Mouse (Mus musculus): ENCODE measurements around the gene Samd4. TPM values are rescaled to one million over a fixed set of nuclear protein-coding genes. Genes with fewer than 3 reads are reported as not detected.

The Samd4 gene
- polyA plus RNA-seq, 1 experiment from 2014 or later: 0.50 TPM

DNA sequence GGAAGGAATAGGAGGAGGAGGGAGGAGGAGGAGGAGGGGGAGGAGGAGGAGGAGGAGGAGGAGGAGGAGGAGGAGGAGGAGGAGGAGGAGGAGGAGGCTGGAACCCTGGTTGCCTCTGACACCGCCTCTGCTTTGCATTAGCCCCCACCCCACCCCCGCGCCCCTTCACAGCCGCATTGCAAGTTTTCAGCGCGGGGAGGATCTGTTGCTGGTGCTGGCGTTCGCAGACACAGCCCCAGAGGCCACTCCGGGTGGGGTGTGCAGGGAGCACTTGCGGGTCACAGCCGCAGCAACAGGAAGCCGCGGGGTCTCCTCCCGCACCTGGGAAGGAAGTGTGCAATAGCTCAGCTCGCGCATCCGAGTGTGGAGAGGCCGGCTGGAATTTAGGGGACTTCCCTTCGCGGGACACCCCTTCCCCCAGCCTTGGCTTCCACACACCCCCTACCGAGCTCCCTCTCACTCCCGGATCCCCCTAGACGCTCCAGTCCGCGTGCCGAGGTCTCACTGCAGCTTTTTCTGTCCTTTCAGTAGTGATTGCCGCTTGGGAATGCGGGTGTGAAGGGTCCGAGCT lies 1.3 kb downstream of the Samd4 start:
- ATAC-seq (ENCODE audit: low read depth) (no peak), DNase-seq (no peak)
- Histone ChIP-seq H3K4me3 (replicated peaks) (peak overlapping the region; percentile 56), H3K27me3 (peaks cover 81% of the 10 kb centered on the region), H3K9ac (peak overlapping the region; percentile 49), H3K36me3 (no peaks in the 10 kb centered on the region), H3K4me1 (replicated peaks) (peaks cover 11% of the 10 kb centered on the region), H3K4me2 (peak overlapping the region; percentile 69), H3K27ac (no peak overlapping the region), H3K9me3 (replicated peaks) (no peaks in the 10 kb centered on the region)
- WGBS (ENCODE audit: insufficient replicate concordance): under 1% methylated on average over 28 of the region's 29 CpGs

DNA sequence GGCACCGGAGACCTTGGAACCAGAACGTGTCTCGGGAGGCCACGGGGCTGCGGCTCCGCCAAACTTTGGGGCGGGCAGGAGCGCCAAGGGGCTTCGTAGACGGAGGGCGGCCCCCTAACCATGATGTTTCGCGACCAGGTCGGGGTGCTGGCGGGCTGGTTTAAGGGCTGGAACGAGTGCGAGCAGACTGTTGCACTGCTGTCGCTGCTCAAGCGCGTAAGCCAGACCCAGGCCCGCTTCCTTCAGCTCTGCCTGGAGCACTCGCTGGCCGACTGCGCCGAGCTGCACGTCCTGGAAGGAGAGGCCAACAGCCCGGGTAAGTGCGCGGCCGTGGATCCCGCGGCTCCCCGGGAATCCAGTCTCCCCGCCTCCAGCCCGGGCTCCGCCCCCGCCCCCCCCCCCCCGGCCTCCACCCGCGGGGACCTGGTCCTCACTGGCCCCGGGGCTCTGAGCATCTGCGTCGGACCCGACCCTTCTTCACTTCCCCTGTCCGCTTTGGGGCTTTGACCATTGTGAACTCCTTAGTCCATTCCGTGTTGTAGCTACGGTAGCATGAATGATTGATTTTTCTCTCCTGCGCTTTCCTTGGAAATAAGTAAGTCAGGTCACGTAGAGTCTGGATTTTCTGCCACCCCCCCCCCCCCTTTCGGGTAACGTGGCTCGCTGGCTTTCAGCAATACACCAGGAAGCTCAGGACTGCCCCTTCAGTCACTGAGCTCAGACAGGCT lies 2.2 kb downstream of the Samd4 start:
- H3K27ac ChIP-seq: no peak overlapping the region; the same call in 1 of the 2 replicates
- peak overlapping the region; percentile 69 for H3K4me2 ChIP-seq
- peak overlapping the region; percentile 56 for H3K4me3 ChIP-seq (replicated peaks)
- H3K4me1 ChIP-seq (replicated peaks): peaks cover 11% of the 10 kb centered on the region
- H3K36me3 ChIP-seq: no peaks in the 10 kb centered on the region
- H3K9ac ChIP-seq: peak overlapping the region; percentile 49
- no peaks in the 10 kb centered on the region for H3K9me3 ChIP-seq (replicated peaks)
- ATAC-seq (ENCODE audit: low read depth): no peak
- DNase-seq: no peak
- WGBS (ENCODE audit: insufficient replicate concordance): under 1% methylated on average over 50 of the region's 52 CpGs
- H3K27me3 ChIP-seq: peaks cover 72% of the 10 kb centered on the region

DNA sequence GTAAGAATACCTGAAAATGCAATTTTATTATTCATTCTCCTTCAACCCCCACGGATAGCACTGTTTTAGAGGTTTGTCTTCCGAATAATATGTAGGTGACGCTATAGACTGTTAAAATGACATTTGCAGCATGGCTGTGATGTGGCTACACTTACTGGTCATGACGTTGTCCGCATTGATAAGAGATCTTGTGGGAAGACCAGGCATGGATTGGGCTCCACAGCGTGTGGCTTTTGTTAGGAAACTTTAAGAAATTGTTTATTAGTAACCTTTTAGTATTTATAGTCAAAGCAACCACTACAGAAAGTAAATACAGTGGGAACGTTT lies 2.7 kb downstream of the Samd4 start:
- Histone ChIP-seq H3K9ac (no peak overlapping the region), H3K9me3 (replicated peaks) (no peaks in the 10 kb centered on the region), H3K36me3 (no peaks in the 10 kb centered on the region), H3K4me1 (replicated peaks) (peaks cover 11% of the 10 kb centered on the region), H3K27me3 (peaks cover 69% of the 10 kb centered on the region), H3K27ac (no peak overlapping the region), H3K4me3 (replicated peaks) (peak overlapping the region; percentile 56), H3K4me2 (peak overlapping the region; percentile 69)
- WGBS (ENCODE audit: insufficient replicate concordance): 2% methylated on average over 7 of the region's 7 CpGs
- no peak for DNase-seq
- no peak for ATAC-seq (ENCODE audit: low read depth)

DNA sequence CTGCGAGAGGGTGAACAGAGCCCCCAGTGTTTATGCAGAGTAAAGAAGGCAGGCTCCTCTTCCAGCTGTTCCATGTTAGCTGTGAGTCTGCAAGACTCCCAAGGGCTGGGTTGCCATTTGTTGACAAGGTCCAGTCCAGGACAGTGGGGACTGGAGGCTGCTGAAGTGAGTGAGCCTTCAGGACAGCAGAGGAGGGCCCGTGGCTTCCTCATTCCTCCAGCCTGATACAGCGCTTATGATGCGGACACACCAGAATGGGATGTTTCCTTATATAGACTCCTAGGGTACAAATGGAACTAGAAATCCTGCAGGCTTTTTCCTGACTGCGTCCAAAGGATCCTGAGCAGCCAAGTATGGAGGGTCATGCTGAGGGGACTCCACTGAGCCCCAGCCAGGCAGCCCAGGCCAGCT lies 3.2 kb downstream of the Samd4 start:
- H3K27me3 ChIP-seq: peaks cover 64% of the 10 kb centered on the region
- ATAC-seq (ENCODE audit: low read depth): no peak
- H3K4me3 ChIP-seq (replicated peaks): 0 out of 2 replicates have a peak overlapping the region, but pooled peaks have one; percentile 56
- WGBS (ENCODE audit: insufficient replicate concordance): 22% methylated on average over 5 of the region's 5 CpGs
- peak overlapping the region; percentile 69; the same call in 1 of the 2 replicates for H3K4me2 ChIP-seq
- H3K9me3 ChIP-seq (replicated peaks): no peaks in the 10 kb centered on the region
- no peak overlapping the region for H3K27ac ChIP-seq
- no peaks in the 10 kb centered on the region for H3K36me3 ChIP-seq
- no peak overlapping the region for H3K9ac ChIP-seq
- DNase-seq: no peak
- H3K4me1 ChIP-seq (replicated peaks): peaks cover 11% of the 10 kb centered on the region

DNA sequence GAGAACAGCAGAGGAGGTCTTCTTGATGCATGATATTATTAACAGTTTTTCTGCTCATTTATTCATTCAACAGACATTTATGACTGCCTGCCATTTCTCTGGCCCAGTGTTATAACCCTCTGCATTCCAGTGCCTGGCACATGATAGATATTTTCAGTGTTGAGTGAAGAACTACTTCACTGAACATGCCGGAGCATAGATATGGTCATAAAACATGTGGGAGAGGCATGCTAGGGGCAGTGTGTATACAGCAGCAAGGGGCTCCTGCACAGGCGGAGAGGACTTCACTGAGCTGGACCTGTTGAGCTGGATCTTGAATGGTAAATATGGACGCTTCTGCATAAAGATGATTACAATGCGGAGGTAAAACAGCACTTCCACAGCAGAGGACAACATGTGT lies 6.4 kb downstream of the Samd4 start:
- no peak overlapping the region for H3K4me2 ChIP-seq
- peaks cover 32% of the 10 kb centered on the region for H3K27me3 ChIP-seq
- WGBS (ENCODE audit: insufficient replicate concordance): 69% methylated on average over 4 of the region's 4 CpGs
- H3K27ac ChIP-seq: no peak overlapping the region
- H3K36me3 ChIP-seq: no peaks in the 10 kb centered on the region
- H3K9ac ChIP-seq: no peak overlapping the region
- 0 out of 2 replicates have a peak, but pooled peaks cover under 1% of the 10 kb centered on the region for H3K4me1 ChIP-seq (replicated peaks)
- DNase-seq (no peak), ATAC-seq (ENCODE audit: low read depth) (no peak)
- H3K9me3 ChIP-seq (replicated peaks): no peaks in the 10 kb centered on the region
- no peak overlapping the region for H3K4me3 ChIP-seq (replicated peaks)

DNA sequence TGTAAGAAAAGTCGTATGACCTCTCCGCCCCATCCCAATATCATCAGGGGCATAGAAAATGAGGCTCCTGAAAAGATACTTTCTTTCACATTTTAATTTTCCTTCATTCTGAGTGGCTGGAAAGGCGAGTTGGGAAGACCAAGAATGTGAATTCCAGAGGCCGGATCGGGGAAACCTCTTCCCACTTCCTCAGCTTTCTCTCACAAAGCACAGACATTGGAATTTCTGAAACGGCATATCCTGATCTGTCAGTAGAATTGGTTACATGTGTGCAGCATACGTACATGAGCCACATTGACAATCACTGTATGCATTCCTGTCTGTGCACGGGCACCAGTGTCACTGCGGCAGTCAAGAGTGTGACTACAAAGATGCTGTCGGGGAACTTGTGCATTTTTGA lies 11.3 kb downstream of the Samd4 start:
- no peaks in the 10 kb centered on the region for H3K4me1 ChIP-seq (replicated peaks)
- H3K36me3 ChIP-seq: no peaks in the 10 kb centered on the region
- 74% methylated on average over 10 of the region's 10 CpGs for WGBS (ENCODE audit: insufficient replicate concordance)

DNA sequence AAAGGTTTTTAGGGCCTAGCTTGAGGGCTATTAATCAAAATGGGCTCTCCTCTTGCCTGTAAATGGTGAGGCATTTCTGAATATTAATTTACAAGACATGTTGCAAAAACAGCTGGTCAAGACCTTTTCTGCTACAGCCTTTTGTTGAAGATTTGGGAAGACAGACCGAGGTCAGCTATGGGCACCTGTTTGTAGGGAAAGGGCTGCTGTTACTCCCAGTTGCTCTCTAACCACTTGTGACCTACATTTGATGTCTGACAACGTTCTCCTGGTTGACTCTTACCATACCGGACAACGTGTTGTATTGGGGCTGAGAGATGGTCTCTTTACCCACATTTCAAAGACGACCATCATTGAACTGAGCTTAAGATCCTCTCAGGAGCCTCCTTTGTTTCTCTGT lies 15.3 kb downstream of the Samd4 start:
- Histone ChIP-seq H3K4me3 (replicated peaks) (no peak overlapping the region), H3K27me3 (no peaks in the 10 kb centered on the region), H3K27ac (no peak overlapping the region), H3K9me3 (replicated peaks) (no peaks in the 10 kb centered on the region), H3K4me2 (no peak overlapping the region), H3K9ac (no peak overlapping the region), H3K36me3 (no peaks in the 10 kb centered on the region), H3K4me1 (replicated peaks) (no peaks in the 10 kb centered on the region)
- no peak for ATAC-seq (ENCODE audit: low read depth)
- DNase-seq: no peak
- WGBS (ENCODE audit: insufficient replicate concordance): 66% methylated on average over 5 of the region's 5 CpGs

More for the DNA sequence above, 11.3 kb downstream of the Samd4 start:
- no peak overlapping the region for H3K4me2 ChIP-seq
- H3K4me3 ChIP-seq (replicated peaks): no peak overlapping the region
- no peak overlapping the region for H3K27ac ChIP-seq
- DNase-seq: no peak
- H3K9ac ChIP-seq: no peak overlapping the region
- no peak for ATAC-seq (ENCODE audit: low read depth)
- H3K27me3 ChIP-seq: no peaks in the 10 kb centered on the region
- H3K9me3 ChIP-seq (replicated peaks): no peaks in the 10 kb centered on the region

DNA sequence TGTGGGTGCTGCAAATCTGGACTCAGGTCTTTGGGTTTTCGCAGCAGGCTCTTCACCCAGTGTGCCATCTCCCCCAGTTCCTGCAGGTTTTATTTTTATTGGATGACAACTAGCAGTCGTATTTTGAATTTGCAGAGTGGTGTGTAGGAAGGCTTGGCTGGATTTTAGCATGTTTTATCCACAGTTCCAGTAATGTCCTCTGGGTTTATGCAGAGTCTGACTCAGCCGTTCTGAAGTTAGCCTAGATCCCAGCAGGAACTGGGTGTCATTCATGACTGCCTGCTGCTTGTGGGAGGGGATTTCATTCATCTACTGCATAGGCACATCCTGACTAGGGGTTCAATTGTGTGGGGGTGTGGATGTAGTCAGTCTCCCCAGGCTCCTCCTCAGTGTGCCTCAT lies 16.0 kb downstream of the Samd4 start:
- Histone ChIP-seq H3K9me3 (replicated peaks) (no peaks in the 10 kb centered on the region), H3K27ac (no peak overlapping the region), H3K4me2 (no peak overlapping the region), H3K4me3 (replicated peaks) (no peak overlapping the region), H3K27me3 (no peaks in the 10 kb centered on the region), H3K4me1 (replicated peaks) (no peaks in the 10 kb centered on the region), H3K9ac (no peak overlapping the region), H3K36me3 (no peaks in the 10 kb centered on the region)
- WGBS (ENCODE audit: insufficient replicate concordance): 53% methylated on average over 3 of the region's 3 CpGs
- ATAC-seq (ENCODE audit: low read depth) (no peak), DNase-seq (no peak)

DNA sequence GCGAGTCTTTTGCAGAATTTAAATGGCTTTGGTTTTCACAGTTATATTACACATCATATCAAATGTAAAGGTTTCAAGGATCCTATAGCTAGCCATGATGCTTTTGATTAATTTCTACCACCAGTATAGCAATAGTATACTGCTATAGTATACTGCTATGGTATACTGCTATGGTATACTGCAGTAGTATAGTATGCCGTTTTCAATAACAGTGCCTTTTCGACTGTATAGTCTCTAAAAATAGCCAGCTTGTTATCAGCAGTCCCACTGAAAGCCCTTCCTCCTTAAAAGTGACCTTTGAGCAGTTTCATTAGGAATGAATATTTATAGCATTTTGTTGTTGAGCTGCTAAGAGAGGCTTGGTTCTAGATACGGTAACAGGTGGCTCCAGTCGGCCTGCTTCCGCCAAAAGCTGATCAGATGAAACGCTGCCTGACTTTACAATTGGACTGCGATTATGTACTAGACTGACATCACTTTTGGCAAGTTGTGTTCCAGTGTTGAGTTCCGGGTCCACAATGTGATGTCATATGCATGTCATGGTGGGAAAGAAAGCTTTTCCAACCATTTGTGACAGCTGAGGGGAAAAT lies 19.9 kb downstream of the Samd4 start:
- H3K9ac ChIP-seq: no peak overlapping the region
- no peaks in the 10 kb centered on the region for H3K36me3 ChIP-seq
- WGBS (ENCODE audit: insufficient replicate concordance): 73% methylated on average over 9 of the region's 9 CpGs
- H3K27me3 ChIP-seq: no peaks in the 10 kb centered on the region
- H3K4me2 ChIP-seq: no peak overlapping the region
- no peak overlapping the region for H3K4me3 ChIP-seq (replicated peaks)
- ATAC-seq (ENCODE audit: low read depth) (no peak), DNase-seq (no peak)
- H3K4me1 ChIP-seq (replicated peaks): no peaks in the 10 kb centered on the region
- H3K27ac ChIP-seq: no peak overlapping the region
- no peaks in the 10 kb centered on the region for H3K9me3 ChIP-seq (replicated peaks)

DNA sequence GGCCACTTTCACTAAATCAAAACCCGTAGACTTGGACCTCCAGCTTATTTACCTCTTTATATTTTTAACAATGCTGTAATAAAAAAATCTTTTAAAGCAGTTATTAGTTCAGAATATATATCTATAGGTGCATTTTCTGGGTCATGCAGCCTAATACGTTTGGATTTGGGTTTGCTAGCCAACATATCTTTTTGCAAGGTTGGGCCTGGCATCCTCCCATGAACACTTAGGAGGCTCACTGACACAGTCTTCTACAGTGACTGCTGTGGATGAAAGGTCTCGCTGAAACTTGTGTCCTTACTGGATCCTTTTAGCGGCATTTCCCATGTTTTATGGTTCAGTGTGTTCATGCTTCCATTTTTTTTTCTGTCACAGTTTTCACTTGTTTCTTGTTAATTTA lies 21.6 kb downstream of the Samd4 start:
- Histone ChIP-seq H3K4me3 (replicated peaks) (no peak overlapping the region), H3K4me1 (replicated peaks) (no peaks in the 10 kb centered on the region), H3K27me3 (no peaks in the 10 kb centered on the region), H3K4me2 (no peak overlapping the region), H3K9ac (no peak overlapping the region), H3K27ac (no peak overlapping the region), H3K9me3 (replicated peaks) (no peaks in the 10 kb centered on the region), H3K36me3 (no peaks in the 10 kb centered on the region)
- ATAC-seq (ENCODE audit: low read depth) (no peak), DNase-seq (no peak)
- 75% methylated on average over 4 of the region's 4 CpGs for WGBS (ENCODE audit: insufficient replicate concordance)

DNA sequence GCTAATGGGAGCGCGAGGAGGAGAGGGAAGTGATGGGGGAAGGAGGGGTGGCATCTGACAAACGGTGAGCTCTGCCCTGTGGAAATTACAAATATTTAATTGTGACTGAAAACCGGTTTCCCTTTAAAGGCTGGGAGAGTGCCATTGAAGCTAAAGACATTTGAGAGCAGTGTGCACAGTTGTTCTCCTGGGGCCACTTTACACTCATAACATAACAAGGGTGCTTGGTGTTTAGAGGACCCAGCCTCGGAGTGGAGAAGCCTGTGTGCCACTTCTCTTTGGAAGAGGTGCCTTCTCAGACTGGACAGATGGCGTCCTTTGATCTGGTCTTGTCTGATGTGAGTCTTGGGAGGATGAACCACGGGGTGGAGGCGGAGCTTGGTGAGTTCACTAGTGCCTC lies 26.2 kb downstream of the Samd4 start:
- Histone ChIP-seq H3K27ac (no peak overlapping the region), H3K4me2 (no peak overlapping the region), H3K4me3 (replicated peaks) (no peak overlapping the region), H3K4me1 (replicated peaks) (no peaks in the 10 kb centered on the region), H3K27me3 (no peaks in the 10 kb centered on the region), H3K9me3 (replicated peaks) (no peaks in the 10 kb centered on the region), H3K9ac (no peak overlapping the region), H3K36me3 (no peaks in the 10 kb centered on the region)
- ATAC-seq (ENCODE audit: low read depth) (no peak), DNase-seq (no peak)
- WGBS (ENCODE audit: insufficient replicate concordance): 70% methylated on average over 8 of the region's 8 CpGs

DNA sequence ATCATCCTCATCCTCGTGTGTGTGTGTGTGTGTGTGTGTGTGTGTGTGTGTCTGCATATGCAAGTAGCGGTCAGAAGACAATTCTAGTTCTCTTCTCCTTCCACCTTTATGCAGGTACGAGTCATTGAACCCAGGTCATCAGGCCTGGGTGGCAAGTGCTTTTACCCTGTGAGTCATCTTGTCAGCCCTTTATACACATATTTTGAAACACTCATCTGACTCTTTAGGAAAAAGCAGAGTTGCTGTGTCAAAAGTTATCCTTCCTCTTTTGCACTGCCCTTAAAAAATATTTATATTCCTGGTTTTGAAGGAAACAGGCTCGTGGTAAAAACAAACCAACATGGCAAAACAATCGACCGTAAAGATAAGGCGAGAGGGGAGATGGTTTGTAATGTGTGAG lies 29.8 kb downstream of the Samd4 start:
- Histone ChIP-seq H3K4me1 (replicated peaks) (no peaks in the 10 kb centered on the region), H3K36me3 (no peaks in the 10 kb centered on the region), H3K9ac (no peak overlapping the region), H3K9me3 (replicated peaks) (no peaks in the 10 kb centered on the region), H3K27ac (no peak overlapping the region), H3K4me3 (replicated peaks) (no peak overlapping the region), H3K27me3 (no peaks in the 10 kb centered on the region), H3K4me2 (no peak overlapping the region)
- 54% methylated on average over 7 of the region's 7 CpGs for WGBS (ENCODE audit: insufficient replicate concordance)
- ATAC-seq (ENCODE audit: low read depth) (no peak), DNase-seq (no peak)
